Mouse (Mus musculus): ENCODE results near the gene Hist1h1e.

- TF ChIP-seq CTCF (conservative IDR thresholded peaks at IDR 0.05; ENCODE audit: low read length) (no peak), POU5F1 (IDR thresholded peaks at IDR 0.05; ENCODE audit: borderline replicate concordance, low read length) (no peak), NANOG (IDR thresholded peaks at IDR 0.05; ENCODE audit: borderline replicate concordance, low read length) (no peak)
Measured at GRCm38 (mm10) chr13:23603182-23603699, 19.1 kb downstream of the Hist1h1e start.
